Mouse (Mus musculus) lung, postnatal 25 days (tissue): Measurements from ENCODE around the gene Gsk3b.
"Not testable (repeated sequence)": the region's sequence is repeated elsewhere in the genome, so short reads cannot be mapped to it uniquely, and the experiment has no call there.

Experiments
- DNase-seq: peaks from one replicate; pipeline ENCODE4 v3.0.0; 2022; ENCODE audit warnings: low spot score

The Gsk3b gene

GRCm38 (mm10) chr16:38100569-38100968 lies 11.8 kb downstream of the Gsk3b start:
- no peak for DNase-seq

- DNase-seq = no peak
Observed at GRCm38 (mm10) chr16:38105453-38105852, 16.7 kb downstream of the Gsk3b start.

DNA sequence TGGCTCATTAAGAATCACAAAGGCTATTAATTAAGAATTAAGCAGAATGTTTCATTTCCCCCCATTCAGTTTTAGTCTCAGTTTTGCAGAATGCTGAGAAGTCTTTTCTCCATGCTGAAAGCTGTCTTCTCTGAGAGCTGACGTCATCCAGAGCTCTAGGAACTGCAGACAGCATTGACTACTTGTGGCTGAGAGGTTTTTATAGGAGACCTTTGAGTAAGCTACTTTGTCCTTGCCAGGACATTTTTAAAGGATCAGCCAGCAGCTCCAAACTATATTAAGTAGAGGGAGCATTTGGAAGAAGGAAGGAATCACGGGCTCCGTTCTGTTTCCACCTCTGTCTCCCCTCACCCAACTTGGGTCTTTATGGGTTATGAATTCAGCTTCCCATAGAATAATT lies 17.7 kb downstream of the Gsk3b start:
- DNase-seq = no peak

- DNase-seq = no peak
Observed at GRCm38 (mm10) chr16:38110001-38110400, 21.2 kb downstream of the Gsk3b start.

GRCm38 (mm10) chr16:38110575-38110974 lies 21.8 kb downstream of the Gsk3b start:
- no peak for DNase-seq

DNA sequence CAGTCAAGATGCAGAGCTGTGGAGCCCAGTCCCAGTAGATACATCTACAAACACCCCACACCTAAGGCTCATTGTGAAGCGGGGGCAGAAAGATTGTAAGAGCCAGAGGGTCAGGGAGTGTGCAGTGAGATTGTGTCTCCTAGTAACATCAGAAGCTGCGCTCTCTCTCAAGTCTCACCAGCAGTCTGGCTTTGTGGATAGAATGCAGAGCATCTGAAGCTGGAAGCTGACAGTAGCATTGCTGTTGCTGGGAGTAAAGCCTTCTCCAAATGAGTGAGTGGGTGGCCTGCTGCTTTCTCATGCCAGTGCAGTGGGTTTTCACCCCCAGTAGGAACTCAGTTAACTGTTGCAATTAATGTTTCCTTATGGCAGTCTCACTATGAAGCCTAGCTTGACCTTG lies 25.3 kb downstream of the Gsk3b start:
- no peak for DNase-seq

DNA sequence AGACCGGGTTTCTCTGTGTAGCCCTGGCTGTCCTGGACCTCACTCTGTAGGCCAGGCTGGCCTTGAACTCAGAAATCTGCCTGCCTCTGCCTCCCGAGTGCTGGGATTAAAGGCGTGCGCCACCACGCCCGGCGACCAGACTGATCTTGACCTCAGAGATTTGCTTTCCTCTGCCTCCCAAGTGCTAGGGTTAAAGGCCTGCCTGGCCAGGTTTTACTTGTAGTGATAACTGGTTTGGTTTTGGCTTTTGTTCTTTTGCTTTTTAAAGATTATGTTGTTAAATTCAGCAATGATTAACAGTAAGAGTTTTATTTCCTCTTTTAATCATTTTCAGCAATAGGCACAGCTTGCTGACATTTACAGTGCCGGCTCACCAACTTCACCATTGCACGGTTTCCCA lies 29.1 kb downstream of the Gsk3b start:
- DNase-seq = not testable (repeated sequence)

- DNase-seq = no peak
Observed at GRCm38 (mm10) chr16:38118723-38119122, 29.9 kb downstream of the Gsk3b start.

DNA sequence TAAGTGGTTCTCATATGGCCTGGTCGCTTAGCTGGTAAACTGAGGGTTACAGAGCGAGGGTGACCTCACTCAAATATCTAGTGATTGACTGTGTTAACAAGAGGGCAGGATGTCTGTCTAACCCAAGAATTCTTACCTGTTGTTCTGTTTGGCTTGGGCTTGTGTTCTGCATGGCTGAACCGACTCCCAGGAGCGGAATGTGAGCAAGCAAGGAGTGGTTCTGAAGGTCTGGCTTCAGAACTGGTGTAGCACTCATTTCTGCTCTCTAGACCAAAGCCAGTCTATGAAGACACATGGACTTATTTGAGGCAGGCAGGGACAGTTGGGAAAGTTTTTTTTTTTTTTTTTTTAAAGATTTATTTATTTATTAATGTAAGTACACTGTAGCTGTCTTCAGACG lies 30.5 kb downstream of the Gsk3b start:
- DNase-seq = no peak

DNA sequence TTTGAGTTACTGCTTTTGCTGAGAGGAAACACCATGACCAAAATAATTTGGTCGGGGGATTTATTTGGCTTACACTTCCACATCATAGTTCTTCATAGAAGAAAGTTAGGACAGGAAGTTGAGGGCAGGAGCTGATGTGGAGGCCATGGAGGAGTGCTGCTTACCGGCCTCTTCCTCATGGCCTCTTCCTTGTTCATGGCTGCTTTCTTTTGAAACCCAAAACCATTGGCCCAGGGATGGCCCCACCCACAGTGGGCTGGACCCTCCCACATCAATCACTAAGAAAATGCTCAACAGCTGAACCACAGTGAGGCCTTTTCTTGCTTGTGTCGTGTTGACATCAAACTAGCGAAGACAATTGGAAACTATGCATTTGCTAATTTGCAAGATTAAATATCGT lies 40.4 kb downstream of the Gsk3b start:
- DNase-seq = no peak

GRCm38 (mm10) chr16:38131041-38131440 lies 42.2 kb downstream of the Gsk3b start:
- DNase-seq = no peak

- DNase-seq = peak; percentile 63
Observed at GRCm38 (mm10) chr16:38131756-38132155, 43.0 kb downstream of the Gsk3b start.

DNA sequence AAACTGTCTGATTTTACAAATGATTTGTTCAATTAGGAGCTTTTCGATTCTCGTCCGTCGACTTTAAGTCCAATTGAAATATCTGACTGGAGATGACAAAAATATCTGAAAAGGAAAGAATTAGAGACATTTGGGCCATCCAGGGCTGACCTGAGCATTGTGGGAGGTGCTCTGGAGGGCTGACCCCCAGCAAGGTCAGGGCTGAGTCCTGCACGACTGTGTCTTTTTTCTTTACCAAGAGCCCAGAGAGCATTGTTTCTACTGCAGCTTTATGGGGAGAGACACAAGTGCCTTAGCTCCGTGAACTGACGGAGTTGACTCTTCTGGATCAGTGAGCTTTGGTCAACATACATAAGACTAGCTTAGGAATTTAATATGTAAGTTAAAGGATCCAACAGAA lies 43.4 kb downstream of the Gsk3b start:
- no peak for DNase-seq

- DNase-seq = peak; percentile 74
Observed at GRCm38 (mm10) chr16:38137296-38137695, 48.5 kb downstream of the Gsk3b start.

DNA sequence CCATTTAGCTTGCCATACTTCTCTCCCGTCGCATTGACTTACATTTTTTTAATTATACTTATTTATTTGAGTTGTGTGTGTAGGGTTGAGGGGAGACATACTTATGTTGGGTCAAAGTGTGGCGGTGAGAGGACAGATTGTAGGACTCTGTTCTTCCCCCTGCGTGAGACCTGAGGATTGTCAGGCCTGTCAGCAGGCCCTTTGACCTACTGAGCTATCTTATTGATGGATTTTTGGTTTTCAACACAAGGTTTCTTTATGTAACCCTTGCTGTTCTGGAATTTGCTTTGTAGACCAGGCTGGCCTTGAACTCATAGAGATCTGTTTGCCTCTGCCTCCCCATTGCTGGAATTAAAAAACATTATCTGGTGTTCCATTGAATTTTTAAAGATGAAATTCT lies 56.1 kb downstream of the Gsk3b start:
- DNase-seq = no peak

DNA sequence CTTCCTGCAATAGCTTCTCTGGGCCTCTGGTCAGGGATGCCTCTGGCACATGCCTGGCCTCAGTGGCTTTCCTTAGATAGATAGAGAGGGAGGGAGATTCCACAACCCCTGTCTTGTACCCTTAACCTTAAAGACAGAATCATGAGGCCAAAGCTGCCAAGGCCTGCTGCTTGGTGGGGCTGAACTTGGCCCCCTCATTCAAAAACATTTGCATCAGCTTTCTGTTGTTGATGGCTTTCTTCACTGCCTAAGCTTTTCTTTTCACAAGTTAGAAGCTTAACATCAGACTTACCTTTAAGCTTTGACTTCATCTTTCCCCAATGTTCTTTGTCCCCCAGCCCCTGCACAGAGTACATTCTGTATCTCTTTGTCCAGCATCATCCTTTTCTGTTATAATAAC lies 61.8 kb downstream of the Gsk3b start:
- no peak for DNase-seq

DNA sequence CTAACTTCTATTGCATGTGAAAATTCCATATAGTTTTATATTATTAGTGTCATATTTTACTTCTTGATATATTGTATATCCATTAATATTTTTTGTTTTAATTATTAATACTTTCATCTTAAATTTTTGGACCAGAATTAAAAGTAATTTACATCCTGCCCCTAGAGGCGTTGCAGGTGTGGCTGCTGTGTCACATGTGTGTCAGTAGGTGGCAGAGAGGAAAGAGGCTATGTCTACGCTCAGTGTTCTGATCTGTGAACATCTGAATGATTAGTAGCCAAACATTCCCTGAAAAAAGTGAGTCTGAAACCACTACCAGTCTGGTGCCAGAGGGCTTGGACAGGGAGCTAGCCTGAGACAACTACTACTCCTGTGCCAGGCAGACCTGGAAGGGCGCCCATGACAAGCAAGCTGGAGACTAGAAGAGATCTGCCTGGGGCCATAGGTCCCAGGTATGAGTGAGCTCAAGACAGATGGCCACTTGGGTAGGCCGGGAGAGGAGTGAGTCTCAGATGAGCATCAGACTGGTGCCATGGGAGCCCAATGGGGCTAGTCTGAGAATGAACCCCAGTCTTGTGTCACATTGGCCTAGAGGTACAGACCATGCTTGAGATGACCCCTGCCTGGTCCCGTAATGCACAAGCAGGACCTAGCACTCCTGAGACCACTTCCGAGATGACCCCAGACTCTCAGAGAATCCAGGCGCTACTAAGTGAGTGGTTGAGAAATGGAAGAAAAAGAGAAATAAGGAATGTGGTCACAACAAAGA lies 69.2 kb downstream of the Gsk3b start:
- no peak for DNase-seq

DNA sequence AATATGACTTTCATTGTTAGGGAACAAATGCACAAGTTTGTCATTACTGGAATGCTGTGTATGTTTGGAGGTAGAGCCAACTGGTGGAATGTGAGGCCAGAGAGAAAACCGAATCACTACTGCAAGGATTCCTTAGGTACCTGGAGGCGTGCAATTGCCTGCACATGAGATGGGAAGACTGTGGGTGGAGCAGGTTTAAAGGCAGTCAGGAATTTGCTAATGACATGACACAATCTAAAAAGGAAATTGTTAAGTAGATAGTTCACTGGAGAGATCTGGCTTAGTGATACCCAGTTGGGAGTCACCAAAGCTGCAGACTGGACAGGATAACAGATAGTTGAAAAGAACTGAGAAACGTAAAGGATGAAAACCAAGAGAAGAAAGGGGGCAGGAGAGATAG lies 73.2 kb downstream of the Gsk3b start:
- no peak for DNase-seq

- DNase-seq = no peak
Observed at GRCm38 (mm10) chr16:38164811-38165591, 76.2 kb downstream of the Gsk3b start.

GRCm38 (mm10) chr16:38168971-38169370 lies 80.2 kb downstream of the Gsk3b start:
- DNase-seq = no peak

DNA sequence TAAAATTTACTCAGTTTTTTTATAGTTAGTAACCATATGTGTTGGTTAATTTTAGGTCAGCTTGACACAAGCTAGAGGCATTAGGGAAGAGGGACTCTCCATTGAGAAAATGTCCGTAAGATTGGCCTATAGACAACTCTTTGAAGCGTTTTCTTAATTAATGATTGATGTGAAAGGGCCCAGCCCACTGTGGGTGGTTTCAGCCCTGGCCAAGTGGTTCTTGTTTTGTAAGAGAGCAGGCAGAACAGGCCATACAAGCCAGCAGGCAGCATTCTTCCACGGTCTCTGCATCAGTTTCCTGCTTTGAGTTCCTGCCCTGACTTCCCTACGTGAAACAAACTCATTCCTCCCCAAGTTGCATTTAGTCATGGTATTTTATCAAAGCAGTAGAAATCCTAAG lies 90.3 kb downstream of the Gsk3b start:
- no peak for DNase-seq

DNA sequence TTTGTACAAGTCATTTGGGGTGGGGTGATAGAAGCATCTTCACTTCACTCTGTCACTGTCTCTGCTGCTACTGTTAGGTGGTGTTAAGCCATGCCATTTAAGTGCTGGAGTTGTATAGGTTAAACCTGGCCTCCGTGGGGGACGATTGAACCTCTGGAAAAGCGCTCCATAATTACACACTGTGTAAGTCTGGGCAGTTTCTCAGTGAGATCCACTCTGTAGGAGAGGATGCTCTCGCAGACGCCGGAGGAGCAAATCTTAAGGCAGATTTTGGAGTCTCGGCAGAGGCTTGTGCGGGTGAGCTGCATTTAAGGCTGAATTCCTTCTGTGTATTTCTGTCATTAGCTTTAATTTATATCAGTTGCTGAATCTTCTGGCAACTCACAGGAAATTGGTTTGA lies 92.6 kb downstream of the Gsk3b start:
- no peak for DNase-seq

DNA sequence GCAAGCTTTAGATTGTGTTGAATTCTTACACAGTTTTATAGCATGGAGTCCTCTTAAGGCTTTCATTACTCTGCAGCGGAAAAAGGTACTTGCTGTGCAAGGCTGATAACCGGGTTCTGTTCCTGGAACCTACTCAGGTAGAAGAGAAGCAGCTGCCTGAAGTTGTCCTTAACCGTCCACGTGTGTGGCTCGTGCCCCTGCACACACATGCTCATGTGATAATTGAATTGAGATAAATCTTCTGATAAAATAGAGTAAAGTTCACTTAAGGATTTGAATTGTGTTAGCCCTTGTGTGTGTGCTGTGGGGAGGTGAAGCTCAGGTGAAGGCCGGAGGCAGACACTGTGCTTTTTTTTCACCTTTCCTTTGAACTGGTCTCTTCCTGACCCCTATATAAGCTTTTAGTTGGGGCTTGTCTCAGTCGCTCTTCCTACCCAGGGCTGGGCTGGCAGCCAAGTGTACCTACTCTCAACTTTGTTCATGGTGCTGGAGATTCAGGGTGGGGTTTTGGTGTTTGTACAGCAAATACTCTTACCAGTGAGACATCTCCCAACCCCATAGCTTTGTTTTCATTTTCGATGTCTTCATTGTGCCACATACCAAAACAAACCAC lies 96.0 kb downstream of the Gsk3b start:
- DNase-seq = peak; percentile 20
